Mouse (Mus musculus) heart, embryonic 15.5 days (tissue): ENCODE results near the gene Atp6v0e2. TPM values are rescaled to one million over a fixed set of nuclear protein-coding genes. Genes with fewer than 3 reads are reported as not detected.

Experiments
- ATAC-seq: fragments of 200-750 bp; cut with Nextera tagmentation; replicated peaks from 2 replicates; pipeline ENCODE4 v1.8.0; 2017; ENCODE audit warnings: low read depth, moderate TSS enrichment; ENCODE audit not compliant: insufficient number of reproducible peaks, insufficient read depth, low FRiP score
- H3K27ac ChIP-seq: fragments of 300-500 bp; sonication (generic); 2 replicates; pipeline ENCODE4 v1.5.1; 2015; ENCODE audit warnings: mild to moderate bottlenecking, inconsistent platforms
- H3K27me3 ChIP-seq: fragments of 300-500 bp; sonication (generic); 2 replicates; pipeline ENCODE4 v1.6.1; 2015; ENCODE audit warnings: inconsistent platforms
- H3K36me3 ChIP-seq: fragments of 300-500 bp; sonication (generic); 2 replicates; pipeline ENCODE4 v1.6.1; 2015; ENCODE audit warnings: mild to moderate bottlenecking, inconsistent platforms
- H3K4me1 ChIP-seq: fragments of 300-500 bp; sonication (generic); replicated peaks from 2 replicates; pipeline ENCODE4 v1.6.1; 2015; ENCODE audit warnings: inconsistent platforms
- H3K4me2 ChIP-seq: fragments of 300-500 bp; sonication (generic); 2 replicates; pipeline ENCODE4 v1.6.1; 2015; ENCODE audit warnings: inconsistent platforms, mild to moderate bottlenecking, moderate library complexity
- H3K4me3 ChIP-seq: fragments of 300-500 bp; sonication (generic); 2 replicates; pipeline ENCODE4 v1.5.1; 2015; ENCODE audit warnings: mild to moderate bottlenecking, inconsistent platforms
- H3K9ac ChIP-seq: fragments of 300-500 bp; sonication (generic); 2 replicates; pipeline ENCODE4 v1.6.1; 2015; ENCODE audit warnings: mild to moderate bottlenecking, inconsistent platforms
- H3K9me3 ChIP-seq: fragments of 300-500 bp; sonication (generic); replicated peaks from 2 replicates; pipeline ENCODE4 v1.6.1; 2016; ENCODE audit warnings: inconsistent platforms
- WGBS: fragments of 180-500 bp; shearing (Covaris S2); methylation state at CpG from one replicate; pipeline ENCODE4 v1.1.7; 2015; ENCODE audit warnings: mixed read lengths; 5-methylcytosine and 5-hydroxymethylcytosine counted together
- polyA plus RNA-seq: library from polyadenylated mRNA; unstranded; fragments of >200 nt; fragmentation: Nextera tagmentation; extraction: Ambion mirVana; gene quantifications from 2 replicates; pipeline ENCODE4 v1.2.1, GENCODE M21; 2015

The Atp6v0e2 gene
- polyA plus RNA-seq, 1 experiment from 2014 or later = 17.5 TPM

GRCm38 (mm10) chr6:48540721-48541120, 3.3 kb downstream of the Atp6v0e2 start:
- H3K4me3 ChIP-seq = no peak overlapping the region
- WGBS = 43% methylated on average over 3 of the region's 3 CpGs
- ATAC-seq = no peak
- H3K27me3 ChIP-seq = no peaks in the 10 kb centered on the region
- H3K9ac ChIP-seq = no peak overlapping the region
- no peaks in the 10 kb centered on the region for H3K9me3 ChIP-seq
- no peak overlapping the region for H3K27ac ChIP-seq
- H3K4me1 ChIP-seq = peaks cover 14% of the 10 kb centered on the region
- H3K36me3 ChIP-seq = no peaks in the 10 kb centered on the region
- no peak overlapping the region for H3K4me2 ChIP-seq

DNA sequence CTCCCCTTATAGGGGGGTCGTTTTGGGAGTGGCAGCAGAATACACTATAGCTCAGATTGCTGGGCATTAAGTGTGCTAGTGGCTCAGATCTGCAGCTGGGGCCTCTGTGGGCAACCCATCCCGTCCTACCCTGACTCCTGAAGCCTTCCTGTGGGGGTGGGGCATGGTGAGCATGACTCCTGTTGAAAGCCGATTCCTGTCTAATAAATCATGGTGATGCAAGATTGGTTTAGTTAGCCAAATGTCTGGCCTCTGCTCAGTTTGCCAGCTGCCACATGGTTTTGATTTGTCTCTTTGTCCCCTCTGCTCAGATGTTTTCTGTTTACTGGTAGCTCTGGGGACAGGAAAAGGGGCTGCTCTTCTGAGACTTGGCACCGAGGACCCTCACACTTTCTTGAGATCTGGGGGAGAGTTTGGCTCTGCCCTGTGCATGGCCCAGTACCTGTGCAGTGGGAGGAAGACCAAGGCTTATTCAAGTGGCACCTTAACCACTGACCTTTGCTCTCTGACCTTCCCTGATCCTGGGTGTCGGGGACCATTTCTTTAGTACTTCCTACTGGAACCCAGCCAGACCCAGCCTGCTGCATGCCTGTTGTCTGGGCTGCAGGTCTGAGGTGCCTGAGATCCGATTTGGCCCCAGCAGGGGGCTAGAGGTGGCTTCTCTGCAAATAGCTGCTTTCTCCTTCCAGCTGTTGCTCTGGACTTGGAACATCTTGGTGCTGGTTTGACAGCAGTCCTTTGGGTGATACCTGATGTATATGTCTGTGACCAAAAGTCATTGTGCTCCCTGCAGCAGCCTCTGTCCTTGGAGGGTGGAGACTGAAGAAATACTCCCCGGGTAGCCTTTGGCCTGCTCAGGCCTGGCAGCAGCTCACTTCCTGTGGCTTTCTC, 4.4 kb downstream of the Atp6v0e2 start:
- H3K4me2 ChIP-seq = no peak overlapping the region
- no peaks in the 10 kb centered on the region for H3K9me3 ChIP-seq
- H3K9ac ChIP-seq = no peak overlapping the region
- no peaks in the 10 kb centered on the region for H3K36me3 ChIP-seq
- H3K27ac ChIP-seq = no peak overlapping the region
- peaks cover 13% of the 10 kb centered on the region for H3K4me1 ChIP-seq
- no peaks in the 10 kb centered on the region for H3K27me3 ChIP-seq
- no peak for ATAC-seq
- WGBS = 33% methylated on average over 7 of the region's 7 CpGs
- H3K4me3 ChIP-seq = no peak overlapping the region

GRCm38 (mm10) chr6:48542631-48543030, 5.2 kb downstream of the Atp6v0e2 start:
- H3K4me1 ChIP-seq = peaks cover 6% of the 10 kb centered on the region
- no peaks in the 10 kb centered on the region for H3K36me3 ChIP-seq
- no peak overlapping the region for H3K9ac ChIP-seq
- WGBS = 67% methylated on average over 3 of the region's 3 CpGs
- H3K4me2 ChIP-seq = no peak overlapping the region
- no peak overlapping the region for H3K27ac ChIP-seq
- ATAC-seq = no peak
- no peaks in the 10 kb centered on the region for H3K9me3 ChIP-seq
- no peaks in the 10 kb centered on the region for H3K27me3 ChIP-seq
- H3K4me3 ChIP-seq = no peak overlapping the region

DNA sequence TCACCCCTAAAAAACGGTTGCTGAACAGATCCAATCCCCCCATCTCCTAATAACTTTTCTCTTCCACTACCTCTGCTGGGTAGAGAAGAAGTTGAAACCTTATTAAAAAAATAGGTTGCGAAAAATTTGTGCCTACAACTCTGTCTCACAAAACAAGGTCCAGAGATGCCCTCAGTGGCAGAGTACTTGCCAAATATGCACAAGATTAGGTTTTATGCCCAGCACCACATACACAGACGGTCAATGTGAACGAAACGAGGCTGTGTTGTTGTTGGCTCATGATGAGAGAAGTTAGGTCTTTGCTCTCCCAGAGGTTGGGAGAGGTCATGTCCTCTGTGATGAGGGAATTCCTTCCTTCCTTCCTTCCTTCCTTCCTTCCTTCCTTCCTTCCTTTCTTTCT, 7.8 kb downstream of the Atp6v0e2 start:
- Histone ChIP-seq H3K4me1 (no peaks in the 10 kb centered on the region; the same call in 1 of the 2 replicates), H3K9me3 (no peaks in the 10 kb centered on the region), H3K27me3 (no peaks in the 10 kb centered on the region), H3K27ac (no peak overlapping the region), H3K4me2 (no peak overlapping the region), H3K9ac (no peak overlapping the region), H3K36me3 (no peaks in the 10 kb centered on the region), H3K4me3 (no peak overlapping the region)
- ATAC-seq = no peak
- WGBS = 62% methylated on average over 5 of the region's 5 CpGs

DNA sequence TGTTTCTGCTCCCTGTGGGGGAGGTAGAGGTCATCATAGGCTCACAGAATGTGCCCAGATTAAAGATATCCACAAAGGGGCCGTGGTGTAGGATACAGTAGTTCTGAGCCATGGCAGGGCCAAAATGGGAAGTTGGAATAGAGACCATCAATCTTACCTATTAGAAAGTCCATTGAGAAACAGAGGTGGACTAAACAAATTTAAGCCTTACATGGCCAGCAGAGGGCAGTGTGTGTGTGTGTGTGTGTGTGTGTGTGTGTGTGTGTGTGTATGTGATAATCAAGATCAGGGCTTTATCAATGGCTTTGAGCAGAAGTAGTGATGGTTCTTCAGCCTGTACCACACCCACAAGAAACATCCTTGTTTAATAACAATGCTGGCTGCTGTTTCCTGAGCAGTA, 8.9 kb downstream of the Atp6v0e2 start:
- H3K4me1 ChIP-seq = no peaks in the 10 kb centered on the region; the same call in 1 of the 2 replicates
- H3K4me3 ChIP-seq = no peak overlapping the region
- no peak overlapping the region for H3K27ac ChIP-seq
- no peak overlapping the region for H3K4me2 ChIP-seq
- no peak overlapping the region for H3K9ac ChIP-seq
- 27% methylated on average over 1 of the region's 1 CpGs for WGBS
- H3K9me3 ChIP-seq = no peaks in the 10 kb centered on the region
- no peaks in the 10 kb centered on the region for H3K27me3 ChIP-seq
- ATAC-seq = no peak
- no peaks in the 10 kb centered on the region for H3K36me3 ChIP-seq

DNA sequence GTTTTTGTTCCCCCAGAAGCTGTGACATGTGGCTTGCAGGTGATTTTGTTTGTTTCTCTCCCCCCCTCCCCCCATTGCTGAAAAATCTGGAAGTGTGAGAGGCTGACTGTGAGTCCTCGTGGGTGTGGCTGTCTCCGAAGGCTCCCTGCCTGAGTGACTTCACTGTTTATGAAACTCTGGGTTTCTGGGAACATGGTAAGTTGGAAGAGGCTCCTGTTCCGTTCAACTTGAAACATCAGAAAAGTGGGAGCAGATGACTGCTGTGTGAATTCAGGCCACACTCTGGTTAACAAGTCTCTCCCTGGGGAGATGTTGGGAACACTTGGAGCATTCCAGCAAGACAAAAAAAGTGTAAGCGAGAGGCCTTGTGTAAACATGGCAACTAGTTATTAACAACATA, 9.4 kb downstream of the Atp6v0e2 start:
- no peak for ATAC-seq
- H3K27ac ChIP-seq = no peak overlapping the region
- no peaks in the 10 kb centered on the region for H3K27me3 ChIP-seq
- H3K4me1 ChIP-seq = no peaks in the 10 kb centered on the region; the same call in 1 of the 2 replicates
- H3K9me3 ChIP-seq = no peaks in the 10 kb centered on the region
- 59% methylated on average over 4 of the region's 4 CpGs for WGBS
- H3K9ac ChIP-seq = no peak overlapping the region
- H3K4me2 ChIP-seq = no peak overlapping the region
- no peak overlapping the region for H3K4me3 ChIP-seq
- H3K36me3 ChIP-seq = no peaks in the 10 kb centered on the region

GRCm38 (mm10) chr6:48548314-48548713, 10.9 kb downstream of the Atp6v0e2 start:
- no peaks in the 10 kb centered on the region for H3K36me3 ChIP-seq
- H3K27ac ChIP-seq = no peak overlapping the region
- H3K9me3 ChIP-seq = no peaks in the 10 kb centered on the region
- H3K4me2 ChIP-seq = no peak overlapping the region
- no peaks in the 10 kb centered on the region for H3K4me1 ChIP-seq
- no peak overlapping the region for H3K9ac ChIP-seq
- ATAC-seq = no peak
- H3K4me3 ChIP-seq = no peak overlapping the region
- no peaks in the 10 kb centered on the region for H3K27me3 ChIP-seq
- 76% methylated on average over 6 of the region's 6 CpGs for WGBS

GRCm38 (mm10) chr6:48552918-48553317, 15.5 kb downstream of the Atp6v0e2 start:
- H3K4me3 ChIP-seq = no peak overlapping the region
- no peak overlapping the region for H3K27ac ChIP-seq
- no peak for ATAC-seq
- no peaks in the 10 kb centered on the region for H3K9me3 ChIP-seq
- H3K36me3 ChIP-seq = no peaks in the 10 kb centered on the region
- H3K4me1 ChIP-seq = peaks cover 14% of the 10 kb centered on the region
- 47% methylated on average over 4 of the region's 4 CpGs for WGBS
- no peak overlapping the region for H3K9ac ChIP-seq
- H3K27me3 ChIP-seq = no peaks in the 10 kb centered on the region
- no peak overlapping the region for H3K4me2 ChIP-seq

DNA sequence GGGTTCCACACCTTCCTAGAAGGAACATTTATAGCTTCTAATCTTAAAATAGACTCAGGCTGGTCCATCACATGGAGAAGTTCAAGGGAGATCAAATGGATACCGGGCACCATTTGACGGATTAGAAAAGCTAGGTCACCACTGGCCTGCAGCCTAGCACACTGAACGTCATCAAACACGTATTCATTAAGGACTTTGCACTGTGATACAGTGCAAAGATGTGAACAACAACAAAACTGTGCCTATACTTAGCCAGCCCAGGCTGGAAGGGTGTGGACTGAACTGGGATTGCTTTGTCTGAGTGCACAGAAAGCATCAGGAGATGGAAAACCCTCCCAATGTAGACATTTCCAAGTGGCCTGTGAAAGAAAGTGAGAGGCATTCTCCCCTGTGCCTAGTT, 16.4 kb downstream of the Atp6v0e2 start:
- no peak for ATAC-seq
- H3K4me1 ChIP-seq = peaks cover 14% of the 10 kb centered on the region

GRCm38 (mm10) chr6:48554280-48555103, 17.1 kb downstream of the Atp6v0e2 start, which contains the start of gene Lrrc61:
Gene Lrrc61, plus strand, starts transcription at chr6:48554796.
- peaks cover 14% of the 10 kb centered on the region for H3K4me1 ChIP-seq
- H3K4me2 ChIP-seq = peak within 1 kb of the TSS; percentile 75
- no peaks in the 10 kb centered on the region for H3K9me3 ChIP-seq
- peak within 1 kb of the TSS; percentile 64 for H3K4me3 ChIP-seq
- no peaks in the 10 kb centered on the region for H3K27me3 ChIP-seq
- peak within 1 kb of the TSS; percentile 61 for H3K9ac ChIP-seq
- peaks cover 6% of the 10 kb centered on the region; the same call in 1 of the 2 replicates for H3K36me3 ChIP-seq
- ATAC-seq = peak; percentile 91
- peak within 1 kb of the TSS; percentile 98 for H3K27ac ChIP-seq
- under 1% methylated on average over 39 of the region's 39 CpGs for WGBS

More for the DNA sequence above, 16.4 kb downstream of the Atp6v0e2 start:
- Histone ChIP-seq H3K36me3 (peaks cover 3% of the 10 kb centered on the region; the same call in 1 of the 2 replicates), H3K9me3 (no peaks in the 10 kb centered on the region), H3K4me3 (peak overlapping the region; percentile 64), H3K27ac (peak overlapping the region; percentile 98), H3K9ac (peak overlapping the region; percentile 61), H3K27me3 (no peaks in the 10 kb centered on the region), H3K4me2 (peak overlapping the region; percentile 75)
- WGBS = 69% methylated on average over 4 of the region's 4 CpGs
